Mouse (Mus musculus) induced T-regulatory cell, adult 2 months (primary cell): ENCODE measurements at regions not wholly inside any gene's neighbourhood (a gene's known extent, or its start where the extent isn't known, plus 50 kb on each side); places are given as distances from the start of the nearest gene placed in this dataset.
A peak's percentile ranks its signal among the peaks of the same experiment; 100 is the strongest.

Experiments
- DNase-seq: peaks from one replicate; pipeline ENCODE4 v3.0.0-alpha.2; 2012; ENCODE audit warnings: low read depth

DNA sequence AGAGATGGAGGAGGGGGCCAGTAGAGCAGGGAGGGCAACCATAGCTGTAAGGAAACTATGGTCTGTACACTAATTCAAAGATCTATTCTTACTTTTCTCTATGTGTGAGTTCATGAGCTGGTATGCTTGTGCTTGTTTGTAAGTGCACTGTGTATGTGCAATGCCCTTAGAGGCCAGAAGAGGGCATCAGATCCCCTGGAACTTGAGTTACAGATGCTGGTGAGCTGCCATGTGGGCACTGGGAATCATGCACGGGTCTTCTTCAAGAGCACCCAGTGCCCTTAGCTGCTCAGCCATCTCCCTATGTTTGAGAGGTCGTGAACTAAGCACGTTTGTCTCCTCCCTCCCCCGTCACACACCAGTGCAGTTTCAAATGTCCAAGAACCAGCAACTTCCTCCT lies 68.9 kb downstream of the Tbx3 start:
- DNase-seq = peak; percentile 12

DNA sequence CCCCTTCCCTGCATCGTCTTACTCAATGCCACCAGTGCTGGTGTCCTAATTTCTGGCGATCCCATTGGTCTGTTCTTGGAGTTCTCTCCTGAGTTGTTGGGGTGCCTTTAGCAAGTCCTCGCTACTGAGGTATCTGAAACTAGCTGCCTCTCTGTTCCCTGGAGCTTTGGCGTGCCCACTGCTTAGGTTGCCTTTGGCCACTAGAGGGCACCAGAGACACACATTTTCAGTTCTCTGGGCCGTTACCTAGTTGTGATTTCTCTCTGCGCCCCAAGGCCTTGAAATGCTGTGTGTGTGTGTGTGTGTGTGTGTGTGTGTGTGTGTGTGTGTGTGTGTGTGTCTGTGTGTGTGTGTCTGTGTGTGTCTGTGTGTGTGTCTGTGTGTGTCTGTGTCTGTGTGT lies 70.6 kb downstream of the Tbx3 start:
- peak; percentile 68 for DNase-seq

DNA sequence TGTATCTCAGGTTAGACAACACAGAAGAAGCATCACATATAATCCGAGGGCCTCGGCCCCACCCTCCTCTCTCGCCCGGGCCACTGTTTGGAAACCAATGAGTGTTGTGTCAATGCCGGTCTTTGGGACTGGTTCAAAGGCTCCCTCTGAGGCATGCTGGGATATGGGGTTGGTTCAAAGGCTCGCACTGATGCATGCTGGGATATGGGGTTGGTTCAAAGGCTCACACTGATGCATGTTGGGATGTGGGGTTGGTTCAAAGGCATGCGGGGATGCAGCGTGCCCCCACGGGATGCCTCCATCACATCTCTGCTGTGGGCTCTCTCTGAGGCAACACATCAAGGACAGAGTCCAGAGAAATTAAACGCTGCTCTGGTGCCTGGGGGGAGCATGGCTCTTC lies 73.3 kb downstream of the Tbx3 start:
- DNase-seq = no peak

DNA sequence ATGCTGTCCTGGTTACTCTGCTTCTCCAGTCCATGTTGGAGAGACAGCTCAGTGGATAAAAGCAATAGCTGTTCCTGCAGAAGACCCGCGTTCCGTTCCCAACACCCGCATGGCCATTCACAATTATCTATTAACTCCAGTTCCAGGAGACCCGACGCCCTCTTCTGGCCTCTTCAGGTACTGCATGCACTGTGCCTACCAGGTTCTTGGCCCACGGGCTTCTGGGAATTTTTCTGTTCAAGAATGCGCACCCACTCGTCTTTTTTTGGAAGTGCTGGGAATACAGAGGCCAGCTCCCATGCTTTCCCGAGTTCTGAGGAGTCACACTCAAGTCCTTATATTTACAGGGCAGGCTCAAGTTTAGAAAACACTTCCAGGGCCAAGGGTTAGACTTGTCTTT lies 76.6 kb downstream of the Tbx3 start:
- no peak for DNase-seq

DNA sequence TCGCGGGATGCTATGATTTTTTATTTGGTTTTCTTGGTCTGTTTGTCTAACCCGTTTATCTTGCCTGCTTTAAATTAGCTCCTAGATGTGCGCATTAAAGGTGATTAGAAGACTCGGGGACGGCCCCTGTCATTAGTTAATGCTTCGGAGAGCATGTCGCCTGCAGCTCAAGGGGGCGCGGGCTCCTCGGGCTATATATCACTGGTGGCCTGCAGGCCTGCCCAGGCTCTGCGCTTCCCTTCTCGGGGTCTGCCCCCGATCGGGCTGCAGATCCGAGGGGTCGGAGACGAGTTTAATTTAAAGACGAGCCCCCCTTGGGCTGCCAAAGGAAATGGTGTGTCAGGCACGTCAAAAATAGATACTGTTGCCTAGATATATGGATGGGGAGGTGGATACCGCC lies 78.2 kb downstream of the Tbx3 start:
- no peak for DNase-seq

DNA sequence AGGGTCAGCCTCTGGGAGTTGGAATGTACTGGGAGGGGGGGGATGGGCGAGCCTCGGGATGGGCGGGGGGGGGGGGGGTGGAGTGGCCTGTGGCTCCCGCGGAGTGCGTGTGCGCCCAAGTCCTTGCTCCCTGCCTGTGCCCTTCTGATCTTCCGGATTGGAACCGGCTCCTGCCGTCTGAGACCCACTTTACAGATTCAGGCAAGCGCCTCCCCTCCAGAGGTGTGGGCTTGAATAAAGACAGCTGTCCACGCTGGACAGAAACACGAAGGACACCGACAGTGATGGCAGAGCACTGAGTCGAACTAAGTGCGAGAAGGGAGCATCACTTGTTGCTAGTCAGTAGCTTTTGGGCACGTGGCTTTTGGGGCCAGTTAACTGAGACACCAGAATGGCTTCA lies 78.7 kb downstream of the Tbx3 start:
- DNase-seq = no peak

DNA sequence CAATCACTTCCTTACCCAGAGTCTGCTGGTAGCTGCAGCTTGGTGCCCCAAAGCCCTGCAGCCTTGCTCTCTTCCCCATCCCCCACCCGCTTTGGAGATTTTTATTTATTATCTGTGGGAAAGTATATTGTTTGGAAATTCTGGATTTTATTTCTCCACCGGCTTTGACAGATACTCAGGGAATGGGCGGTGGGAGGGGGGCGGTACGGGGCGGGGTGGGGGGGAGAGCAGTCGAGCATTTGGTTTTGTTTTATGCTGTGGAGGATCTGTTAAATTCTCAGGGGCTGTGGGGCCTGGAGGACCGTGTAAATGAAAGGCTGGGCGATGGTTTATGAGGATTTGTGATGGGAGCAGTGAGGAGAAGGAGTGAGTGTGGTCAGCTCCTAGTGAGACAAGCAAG lies 76.7 kb upstream of the Tbx5 start:
- DNase-seq = no peak

DNA sequence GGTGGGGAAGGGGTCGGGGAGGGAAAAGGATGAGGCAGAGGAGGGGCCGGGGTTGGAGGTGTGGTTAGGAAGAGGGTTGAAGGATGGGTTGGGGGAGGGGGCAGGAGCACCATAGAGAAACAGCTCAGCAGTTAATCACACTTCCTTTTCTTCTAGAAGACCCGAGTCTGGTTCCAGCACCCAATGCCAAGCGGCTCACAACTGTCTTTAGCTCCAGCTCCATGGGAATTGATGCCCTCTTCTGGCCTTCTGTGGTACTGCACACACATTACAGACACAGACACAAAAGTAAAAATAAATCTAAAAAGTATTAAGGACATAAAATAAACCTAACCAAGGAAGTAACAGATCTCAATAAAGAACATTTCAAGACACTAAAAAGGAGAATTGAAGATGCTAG lies 73.6 kb upstream of the Tbx5 start:
- DNase-seq = no peak

DNA sequence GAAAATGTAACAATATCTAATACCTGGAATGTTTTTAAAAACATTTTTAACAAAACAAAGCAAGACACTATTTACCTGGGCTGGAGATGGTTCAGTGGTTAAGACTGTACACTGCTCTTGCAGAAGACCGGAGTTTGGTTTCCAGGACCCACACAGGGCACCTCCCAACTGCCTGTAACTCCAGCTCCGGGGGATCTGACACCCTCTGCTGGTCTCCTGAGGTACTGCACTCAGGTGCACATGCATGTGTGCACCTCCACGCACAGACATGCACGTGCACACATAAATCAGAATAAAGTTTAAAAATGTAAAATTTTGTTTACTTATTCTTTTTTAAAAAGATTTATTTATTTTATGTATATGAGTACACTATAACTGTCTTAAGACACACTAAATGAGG lies 70.4 kb upstream of the Tbx5 start:
- no peak for DNase-seq

DNA sequence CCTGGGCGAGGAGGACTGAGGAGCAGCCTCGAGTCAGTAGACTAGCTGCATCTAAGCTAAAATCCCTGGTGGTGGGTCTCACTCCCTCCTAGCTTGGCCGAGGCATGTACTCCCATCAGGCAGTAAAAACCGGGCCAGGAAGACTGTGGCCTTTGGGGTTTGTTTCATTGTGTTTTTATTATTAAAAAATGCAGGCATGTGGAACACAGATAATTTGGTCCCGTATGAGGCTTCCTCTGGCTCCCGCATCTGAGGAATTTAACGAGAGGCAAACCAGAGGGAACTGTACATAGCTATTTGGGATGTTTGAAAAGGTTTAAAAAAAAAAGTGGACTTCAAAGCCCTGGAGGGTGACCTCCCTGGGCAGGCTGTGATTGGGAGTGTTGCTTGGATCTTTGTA lies 69.1 kb upstream of the Tbx5 start:
- no peak for DNase-seq

DNA sequence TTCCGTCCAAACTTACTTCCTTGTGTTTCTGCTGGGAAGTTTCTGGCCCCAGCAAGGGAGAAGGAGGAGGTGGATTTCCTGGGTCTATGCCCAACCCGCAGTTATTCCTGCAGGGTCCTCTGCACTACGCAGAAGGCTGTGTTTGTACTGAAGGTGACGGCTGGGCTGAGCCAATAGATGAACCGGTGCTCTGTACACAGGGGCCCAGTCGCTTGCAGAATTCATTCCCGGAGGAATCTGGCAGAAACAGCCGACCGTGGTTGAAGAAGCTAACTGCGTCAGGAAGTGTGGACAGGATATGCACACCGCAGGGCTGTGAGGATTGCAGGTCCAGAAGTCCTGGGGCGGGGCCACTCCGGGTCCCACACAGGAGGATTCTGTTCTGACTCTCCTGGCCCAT lies 66.1 kb upstream of the Tbx5 start:
- DNase-seq = no peak

DNA sequence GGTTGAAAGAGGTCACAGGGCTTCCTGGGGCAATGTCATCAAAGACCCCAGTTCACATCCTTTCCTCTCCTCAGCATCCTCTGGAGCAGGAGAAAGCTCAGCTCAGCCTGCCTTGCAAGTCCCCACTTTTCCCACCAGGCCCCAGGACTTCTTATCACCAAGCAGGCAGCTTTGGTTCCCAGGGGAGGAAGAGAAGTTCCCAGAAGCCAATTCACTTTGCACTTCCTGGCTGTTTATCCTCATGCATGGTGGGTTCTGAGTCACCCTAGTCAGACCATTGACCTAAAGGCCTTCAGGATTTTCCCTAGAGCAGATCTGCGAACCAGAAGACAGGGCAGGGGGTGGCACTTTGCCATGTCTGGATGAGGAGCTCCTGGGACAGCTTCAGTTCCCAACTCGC lies 61.5 kb upstream of the Tbx5 start:
- no peak for DNase-seq

DNA sequence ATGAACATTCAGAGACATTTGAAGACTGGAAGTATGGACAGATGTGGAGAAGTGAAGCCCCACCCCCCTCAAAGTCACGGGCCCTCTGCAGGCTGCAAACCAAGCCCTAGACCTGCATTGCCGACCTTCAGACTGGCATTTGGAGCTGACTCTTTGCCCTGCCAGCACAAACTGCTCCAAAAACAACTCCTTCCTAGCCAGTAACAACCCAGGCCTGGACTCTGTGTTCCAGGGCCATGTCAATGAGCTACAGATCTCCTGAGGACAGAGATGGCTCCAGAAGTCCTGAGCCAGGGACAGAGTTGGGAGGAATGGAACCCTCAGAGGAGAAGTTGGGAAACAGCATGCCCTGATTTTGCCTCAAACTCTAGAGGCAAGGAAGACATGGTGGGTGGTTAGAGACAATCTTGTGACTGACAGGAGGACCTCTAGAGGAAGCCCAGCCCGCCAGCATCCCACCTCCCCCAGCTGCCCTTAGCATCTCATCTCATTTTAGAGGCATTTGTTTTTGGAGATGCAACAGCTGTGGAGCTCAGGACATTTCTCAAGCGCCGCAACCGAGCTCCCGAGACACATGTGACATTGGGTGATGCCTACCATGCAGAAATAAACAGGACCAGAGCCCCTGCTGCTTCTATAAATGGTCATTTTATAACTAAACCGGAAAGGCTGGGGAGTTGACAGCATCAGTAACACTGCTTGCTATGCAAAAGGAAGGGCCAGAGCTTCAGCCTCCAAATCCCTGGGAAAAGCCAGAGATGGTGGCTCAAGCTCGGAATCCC lies 56.2 kb upstream of the Tbx5 start:
- no peak for DNase-seq

DNA sequence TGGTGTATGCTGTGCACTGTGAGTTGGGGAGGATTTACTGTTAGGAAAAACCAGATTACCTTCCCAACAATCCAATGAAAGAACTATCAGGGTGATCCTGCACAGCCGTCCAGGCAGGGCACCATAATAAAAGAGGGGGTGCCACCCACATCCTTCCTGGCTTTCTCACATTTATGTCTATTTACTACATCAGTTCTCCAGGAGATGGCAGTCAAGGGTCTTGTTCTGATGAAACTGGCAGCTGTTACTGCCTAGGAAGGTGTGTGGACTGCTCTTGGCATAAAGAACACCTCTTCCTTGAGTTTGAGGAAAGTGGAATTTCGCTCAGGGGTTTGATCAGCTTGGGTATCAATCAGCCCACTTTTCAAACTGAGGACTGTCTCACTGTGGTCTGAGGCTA lies 54.6 kb upstream of the Tbx5 start:
- peak; percentile 21 for DNase-seq

DNA sequence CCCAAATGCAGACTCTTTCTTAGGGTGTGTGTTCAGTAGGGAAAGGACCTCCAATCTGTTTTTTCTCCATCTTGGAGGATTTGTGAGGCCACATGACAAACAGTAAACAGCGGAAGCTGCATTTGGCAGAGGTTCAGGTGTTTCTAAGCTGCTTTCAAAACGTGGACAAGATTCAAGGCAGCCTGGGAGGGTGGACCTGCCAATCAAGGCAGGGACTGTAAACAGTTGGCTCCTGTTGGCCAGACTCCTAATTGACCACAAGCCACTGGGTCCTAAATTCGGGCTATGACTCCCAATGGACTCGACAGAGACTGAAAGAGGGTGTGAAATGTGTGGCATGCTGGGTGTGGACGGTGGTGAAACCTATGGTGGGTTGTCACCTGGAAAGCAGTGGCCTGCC lies 51.1 kb upstream of the Tbx5 start:
- DNase-seq = no peak
